Mouse (Mus musculus): ENCODE measurements around the gene Gm2a. TPM values are rescaled to one million over a fixed set of nuclear protein-coding genes. Genes with fewer than 3 reads are reported as not detected.
"Not testable (repeated sequence)": the region's sequence is repeated elsewhere in the genome, so short reads cannot be mapped to it uniquely, and the experiment has no call there.

The Gm2a gene
- polyA plus RNA-seq, 1 experiment from 2014 or later: 32.6 TPM

GRCm38 (mm10) chr11:55087006-55087405 lies 10.9 kb upstream of the Gm2a start:
- Histone ChIP-seq H3K9ac (ENCODE audit: low read depth, low read length) (no peak overlapping the region), H3K4me1 (ENCODE audit: control insufficient read depth, low read depth, low read length) (no peaks in the 10 kb centered on the region), H3K9me3 (replicated peaks; ENCODE audit: control insufficient read depth, low read length) (no peaks in the 10 kb centered on the region), H3K27me3 (ENCODE audit: control insufficient read depth, insufficient read depth, low read depth, low read length) (no peaks in the 10 kb centered on the region), H3K27ac (ENCODE audit: low read length) (no peak overlapping the region), H3K4me3 (ENCODE audit: low read depth, low read length) (no peak overlapping the region), H3K4me2 (ENCODE audit: low read depth, low read length) (no peak overlapping the region), H3K36me3 (ENCODE audit: control insufficient read depth, insufficient read depth) (no peaks in the 10 kb centered on the region)
- 11% methylated on average over 10 of the region's 10 CpGs for WGBS (ENCODE audit: insufficient replicate concordance)
- ATAC-seq (ENCODE audit: low read depth): no peak

DNA sequence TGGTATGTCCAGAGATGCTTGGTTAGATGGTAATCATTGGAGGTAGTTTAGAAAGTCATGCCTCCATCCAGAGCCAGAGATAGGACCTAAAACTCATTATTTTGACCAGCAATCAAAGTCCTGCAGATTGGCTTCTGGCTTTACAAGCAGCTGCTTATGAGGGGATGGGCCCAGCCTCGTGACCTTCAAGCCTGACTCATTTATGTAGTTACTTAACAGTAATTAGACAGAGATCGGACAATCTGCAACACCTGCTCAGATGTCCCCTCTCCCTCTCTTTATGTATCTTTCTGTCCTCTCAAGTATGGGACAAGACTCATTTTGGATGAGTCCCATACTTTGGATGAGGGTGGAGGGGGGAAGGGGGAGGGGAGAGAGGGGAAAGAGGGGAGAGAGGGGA lies 8.0 kb upstream of the Gm2a start:
- H3K4me2 ChIP-seq (ENCODE audit: low read depth, low read length): no peak overlapping the region
- no peaks in the 10 kb centered on the region for H3K4me1 ChIP-seq (ENCODE audit: control insufficient read depth, low read depth, low read length)
- 59% methylated on average over 2 of the region's 2 CpGs for WGBS (ENCODE audit: insufficient replicate concordance)
- H3K27ac ChIP-seq (ENCODE audit: low read length): no peak overlapping the region
- no peaks in the 10 kb centered on the region for H3K27me3 ChIP-seq (ENCODE audit: control insufficient read depth, insufficient read depth, low read depth, low read length)
- no peak for ATAC-seq (ENCODE audit: low read depth)
- no peak overlapping the region for H3K9ac ChIP-seq (ENCODE audit: low read depth, low read length)
- no peak overlapping the region for H3K4me3 ChIP-seq (ENCODE audit: low read depth, low read length)
- H3K9me3 ChIP-seq (replicated peaks; ENCODE audit: control insufficient read depth, low read length): no peaks in the 10 kb centered on the region
- no peaks in the 10 kb centered on the region for H3K36me3 ChIP-seq (ENCODE audit: control insufficient read depth, insufficient read depth)

- H3K4me2 ChIP-seq (ENCODE audit: low read depth, low read length): no peak overlapping the region
Observed at GRCm38 (mm10) chr11:55093096-55093495, 4.8 kb upstream of the Gm2a start.

GRCm38 (mm10) chr11:55096296-55096695 lies 1.6 kb upstream of the Gm2a start:
- not testable (repeated sequence) for ATAC-seq (ENCODE audit: low read depth); H3K36me3 ChIP-seq (ENCODE audit: control insufficient read depth, insufficient read depth); H3K4me3 ChIP-seq (ENCODE audit: low read depth, low read length); H3K9ac ChIP-seq (ENCODE audit: low read depth, low read length); H3K27ac ChIP-seq (ENCODE audit: low read length); H3K4me2 ChIP-seq (ENCODE audit: low read depth, low read length); H3K27me3 ChIP-seq (ENCODE audit: control insufficient read depth, insufficient read depth, low read depth, low read length); H3K9me3 ChIP-seq (replicated peaks; ENCODE audit: control insufficient read depth, low read length)
- WGBS (ENCODE audit: insufficient replicate concordance): 64% methylated on average over 4 of the region's 4 CpGs
- peaks cover 18% of the 10 kb centered on the region for H3K4me1 ChIP-seq (ENCODE audit: control insufficient read depth, low read depth, low read length)

More at GRCm38 (mm10) chr11:55093096-55093495, 4.8 kb upstream of the Gm2a start:
- ATAC-seq (ENCODE audit: low read depth): no peak
- H3K4me3 ChIP-seq (ENCODE audit: low read depth, low read length): no peak overlapping the region
- H3K27ac ChIP-seq (ENCODE audit: low read length): no peak overlapping the region
- H3K36me3 ChIP-seq (ENCODE audit: control insufficient read depth, insufficient read depth): no peaks in the 10 kb centered on the region
- H3K4me1 ChIP-seq (ENCODE audit: control insufficient read depth, low read depth, low read length): peaks cover 10% of the 10 kb centered on the region
- WGBS (ENCODE audit: insufficient replicate concordance): 70% methylated on average over 7 of the region's 7 CpGs
- no peaks in the 10 kb centered on the region for H3K27me3 ChIP-seq (ENCODE audit: control insufficient read depth, insufficient read depth, low read depth, low read length)
- H3K9me3 ChIP-seq (replicated peaks; ENCODE audit: control insufficient read depth, low read length): no peaks in the 10 kb centered on the region
- no peak overlapping the region for H3K9ac ChIP-seq (ENCODE audit: low read depth, low read length)

- H3K27me3 ChIP-seq (ENCODE audit: control insufficient read depth, insufficient read depth, low read depth, low read length): no peaks in the 10 kb centered on the region
- H3K4me2 ChIP-seq (ENCODE audit: low read depth, low read length): peak overlapping the region; percentile 73
- no peaks in the 10 kb centered on the region for H3K36me3 ChIP-seq (ENCODE audit: control insufficient read depth, insufficient read depth)
- ATAC-seq (ENCODE audit: low read depth): peak; percentile 22; the same call in 1 of the 2 replicates
- H3K4me1 ChIP-seq (ENCODE audit: control insufficient read depth, low read depth, low read length): peaks cover 18% of the 10 kb centered on the region
- H3K27ac ChIP-seq (ENCODE audit: low read length): peak overlapping the region; percentile 68
- peak overlapping the region; percentile 44 for H3K4me3 ChIP-seq (ENCODE audit: low read depth, low read length)
- 20% methylated on average over 11 of the region's 11 CpGs for WGBS (ENCODE audit: insufficient replicate concordance)
- peak overlapping the region; percentile 2; the same call in 1 of the 2 replicates for H3K9ac ChIP-seq (ENCODE audit: low read depth, low read length)
- no peaks in the 10 kb centered on the region for H3K9me3 ChIP-seq (replicated peaks; ENCODE audit: control insufficient read depth, low read length)
Observed at GRCm38 (mm10) chr11:55096731-55097462, 1.0 kb upstream of the Gm2a start.

DNA sequence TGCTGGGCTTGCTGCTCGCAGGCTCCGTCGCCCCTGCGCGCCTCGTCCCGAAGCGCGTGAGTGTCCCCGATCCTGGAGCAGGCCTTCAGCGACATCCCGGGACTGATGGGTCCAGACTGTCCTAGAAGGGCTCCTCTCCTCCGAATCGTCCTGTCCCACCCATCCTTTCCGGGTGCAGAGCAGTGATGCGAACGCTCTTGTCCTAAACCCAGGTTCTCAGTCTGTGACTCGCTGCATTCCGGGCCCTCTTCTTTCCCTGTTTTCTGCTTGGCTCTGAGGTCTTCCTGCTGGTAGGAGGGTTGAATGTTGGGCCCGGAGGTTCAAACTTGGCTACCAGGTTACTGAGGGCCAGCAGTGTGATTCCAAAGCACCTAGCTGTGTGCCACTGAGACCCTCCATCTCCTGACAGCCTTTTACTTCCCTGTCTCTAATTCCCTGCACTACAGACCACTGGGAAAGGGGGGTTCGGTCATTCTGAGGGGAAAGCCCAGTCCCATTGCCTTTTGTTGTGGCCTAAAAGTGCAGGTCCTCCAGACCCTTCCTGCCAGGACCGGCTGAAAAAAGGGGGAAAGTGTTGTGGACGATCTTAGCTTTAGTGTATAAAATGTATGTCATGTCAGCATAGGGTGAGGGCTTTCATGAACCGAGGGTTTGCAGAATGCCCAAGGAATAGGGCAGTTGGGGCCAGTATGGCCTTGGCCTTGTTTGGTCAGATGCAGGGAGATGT lies 437 bp downstream of the Gm2a start:
- Histone ChIP-seq H3K4me1 (ENCODE audit: control insufficient read depth, low read depth, low read length) (peaks cover 18% of the 10 kb centered on the region), H3K9me3 (replicated peaks; ENCODE audit: control insufficient read depth, low read length) (no peaks in the 10 kb centered on the region), H3K9ac (ENCODE audit: low read depth, low read length) (peak overlapping the region; percentile 59), H3K36me3 (ENCODE audit: control insufficient read depth, insufficient read depth) (no peaks in the 10 kb centered on the region), H3K4me2 (ENCODE audit: low read depth, low read length) (peak overlapping the region; percentile 73), H3K27me3 (ENCODE audit: control insufficient read depth, insufficient read depth, low read depth, low read length) (no peaks in the 10 kb centered on the region), H3K27ac (ENCODE audit: low read length) (peak overlapping the region; percentile 50), H3K4me3 (ENCODE audit: low read depth, low read length) (peak overlapping the region; percentile 66)
- WGBS (ENCODE audit: insufficient replicate concordance): 14% methylated on average over 24 of the region's 24 CpGs
- peak; percentile 9 for ATAC-seq (ENCODE audit: low read depth)

GRCm38 (mm10) chr11:55099019-55099771 lies 1.3 kb downstream of the Gm2a start:
- Histone ChIP-seq H3K27ac (ENCODE audit: low read length) (no peak overlapping the region), H3K9ac (ENCODE audit: low read depth, low read length) (no peak overlapping the region), H3K27me3 (ENCODE audit: control insufficient read depth, insufficient read depth, low read depth, low read length) (no peaks in the 10 kb centered on the region), H3K36me3 (ENCODE audit: control insufficient read depth, insufficient read depth) (no peaks in the 10 kb centered on the region), H3K4me2 (ENCODE audit: low read depth, low read length) (peak overlapping the region; percentile 73), H3K4me3 (ENCODE audit: low read depth, low read length) (no peak overlapping the region), H3K9me3 (replicated peaks; ENCODE audit: control insufficient read depth, low read length) (no peaks in the 10 kb centered on the region), H3K4me1 (ENCODE audit: control insufficient read depth, low read depth, low read length) (peaks cover 20% of the 10 kb centered on the region)
- WGBS (ENCODE audit: insufficient replicate concordance): 66% methylated on average over 8 of the region's 8 CpGs
- ATAC-seq (ENCODE audit: low read depth): no peak

DNA sequence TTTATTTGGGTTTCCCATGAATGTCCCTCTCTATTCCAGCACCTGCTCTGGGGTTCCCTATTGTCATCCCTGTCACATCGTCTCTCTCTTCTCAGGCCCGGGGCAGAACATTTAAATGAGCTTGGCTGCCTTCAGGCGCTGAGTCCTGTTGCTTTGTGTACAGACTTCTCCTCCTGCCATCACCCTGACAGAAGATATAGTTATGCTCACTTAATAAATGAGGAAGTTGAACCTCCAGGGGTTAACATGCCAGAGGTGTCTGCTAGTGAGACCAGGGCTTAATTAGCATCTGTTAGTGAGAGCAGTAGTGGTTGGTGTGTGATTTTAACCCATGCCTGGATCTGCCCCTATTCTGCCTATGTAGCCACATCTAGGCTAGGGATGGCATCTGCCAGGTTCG lies 2.0 kb downstream of the Gm2a start:
- Histone ChIP-seq H3K4me1 (ENCODE audit: control insufficient read depth, low read depth, low read length) (peaks cover 20% of the 10 kb centered on the region), H3K27me3 (ENCODE audit: control insufficient read depth, insufficient read depth, low read depth, low read length) (no peaks in the 10 kb centered on the region), H3K9me3 (replicated peaks; ENCODE audit: control insufficient read depth, low read length) (no peaks in the 10 kb centered on the region), H3K9ac (ENCODE audit: low read depth, low read length) (no peak overlapping the region), H3K27ac (ENCODE audit: low read length) (no peak overlapping the region), H3K36me3 (ENCODE audit: control insufficient read depth, insufficient read depth) (no peaks in the 10 kb centered on the region), H3K4me3 (ENCODE audit: low read depth, low read length) (no peak overlapping the region), H3K4me2 (ENCODE audit: low read depth, low read length) (no peak overlapping the region)
- WGBS (ENCODE audit: insufficient replicate concordance): 19% methylated on average over 4 of the region's 4 CpGs
- no peak for ATAC-seq (ENCODE audit: low read depth)
